Mouse (Mus musculus): Measurements from ENCODE around the gene Tbc1d5.
A peak's percentile ranks its signal among the peaks of the same experiment; 100 is the strongest.

The Tbc1d5 gene

GRCm38 (mm10) chr17:51179195-51179953 is at the start of gene Tbc1d5:
Gene Tbc1d5, minus strand, starts transcription at chr17:51179352.
- peak; percentile 87 to 91 for DNase-seq (ENCODE audit: low spot score in 2 of 2)

GRCm38 (mm10) chr17:51226056-51226455 is 46.9 kb upstream of the Tbc1d5 start:
- DNase-seq (ENCODE audit: low spot score in 2 of 2) = no peak

DNA sequence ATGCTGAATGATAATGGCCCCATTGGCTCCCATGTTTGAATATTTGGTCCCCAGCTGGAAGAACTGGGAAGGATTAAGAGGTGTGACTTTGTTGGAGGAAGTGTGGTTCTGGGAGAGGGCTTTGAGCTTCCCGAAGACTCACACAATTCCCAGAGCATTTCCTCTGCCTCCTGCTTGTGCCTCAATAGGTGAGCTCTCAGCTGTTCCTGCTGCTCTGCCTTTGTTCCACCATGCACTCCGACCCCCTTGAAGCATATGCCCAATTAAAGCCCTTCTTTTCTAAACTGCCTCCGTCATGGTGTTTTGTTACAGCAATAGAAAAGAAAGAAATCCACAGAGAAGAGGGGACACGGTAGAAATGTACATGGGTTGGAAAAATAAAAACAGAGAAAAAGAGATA is 44.0 kb upstream of the Tbc1d5 start:
- DNase-seq (ENCODE audit: low spot score in 2 of 2) = no peak

DNA sequence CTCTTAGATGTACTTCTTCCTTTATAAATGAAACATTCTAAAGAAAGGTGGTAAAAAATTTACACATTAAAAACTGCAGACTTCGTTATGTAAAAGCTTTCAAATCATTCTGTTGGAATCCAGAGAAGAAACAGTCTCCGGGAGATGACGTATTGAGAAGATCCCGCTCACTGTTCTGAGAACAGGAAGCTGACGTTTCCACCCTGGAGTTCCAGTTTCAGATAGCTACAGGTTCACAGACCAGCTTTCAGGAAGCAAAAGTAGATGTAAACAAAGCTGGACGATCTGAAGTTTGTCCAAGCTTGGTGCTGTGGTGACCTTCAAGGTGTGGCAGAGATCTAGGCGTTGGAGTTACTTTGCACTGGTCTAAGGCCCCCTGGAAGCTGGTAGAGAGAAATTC is 41.9 kb upstream of the Tbc1d5 start:
- no peak for DNase-seq (ENCODE audit: low spot score in 2 of 2)

- no peak for DNase-seq (ENCODE audit: low spot score in 2 of 2)
These were observed 40.7 kb upstream of the Tbc1d5 start for GRCm38 (mm10) chr17:51219897-51220296.

DNA sequence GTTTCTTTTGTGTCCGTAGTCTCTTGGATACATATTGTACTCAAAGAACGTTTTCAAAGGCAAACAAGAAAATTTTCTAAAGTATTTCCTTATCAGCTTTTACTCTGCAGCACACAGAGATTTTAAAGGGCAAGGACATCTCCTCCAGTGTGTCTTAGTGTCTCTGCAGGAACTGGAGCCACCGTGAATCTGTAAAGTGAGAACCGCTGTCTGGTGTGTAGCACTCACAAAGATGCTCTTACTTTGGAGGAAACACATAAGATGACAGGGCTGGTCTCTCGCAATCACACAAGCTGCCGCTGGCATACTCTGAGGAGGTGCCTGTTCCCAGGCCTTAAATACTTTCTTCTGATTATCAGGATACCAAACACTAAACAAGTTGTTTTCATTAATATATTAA is 37.3 kb upstream of the Tbc1d5 start:
- no peak for DNase-seq (ENCODE audit: low spot score in 2 of 2)

DNA sequence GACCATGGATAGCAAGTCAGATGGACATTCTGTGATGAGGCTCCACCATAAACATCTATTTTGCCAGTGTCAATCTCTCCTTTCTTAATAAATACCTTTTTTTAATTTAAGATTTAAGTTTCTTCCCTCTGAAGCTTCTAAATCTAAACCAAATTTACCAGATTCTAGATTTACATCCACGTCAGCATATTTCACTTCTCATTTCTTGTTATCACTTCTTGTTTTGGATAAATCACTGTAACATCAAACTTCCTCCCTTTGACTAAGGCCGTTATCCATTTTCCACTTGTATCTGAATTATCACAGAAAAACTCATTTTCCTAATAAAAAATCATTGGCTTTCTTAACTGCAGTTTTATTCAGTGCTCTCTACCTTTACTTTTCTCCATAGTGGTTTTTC is 30.4 kb upstream of the Tbc1d5 start:
- DNase-seq (ENCODE audit: low spot score in 2 of 2) = no peak

GRCm38 (mm10) chr17:51204643-51205042 is 25.5 kb upstream of the Tbc1d5 start:
- no peak for DNase-seq (ENCODE audit: low spot score in 2 of 2)

GRCm38 (mm10) chr17:51195561-51195960 is 16.4 kb upstream of the Tbc1d5 start:
- DNase-seq (ENCODE audit: low spot score in 2 of 2) = no peak

DNA sequence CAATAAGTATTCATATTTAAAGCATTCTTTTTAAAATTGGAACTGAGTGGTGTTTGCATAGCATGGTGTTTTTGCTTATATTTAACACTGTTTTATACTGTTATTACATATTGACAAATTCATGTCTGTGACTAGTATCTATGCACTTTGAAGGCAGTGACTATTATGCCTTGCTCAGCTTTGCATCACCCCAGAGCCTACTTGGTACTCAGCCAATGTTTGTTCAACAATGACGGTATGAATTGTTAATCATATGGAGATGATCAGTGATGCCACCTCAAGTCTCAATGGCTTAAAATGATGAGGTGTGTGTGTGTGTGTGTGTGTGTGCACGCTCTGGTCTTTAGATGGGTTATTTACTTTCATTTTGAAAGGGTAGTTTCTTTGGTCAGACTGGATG is 15.6 kb upstream of the Tbc1d5 start:
- no peak for DNase-seq (ENCODE audit: low spot score in 2 of 2)

DNA sequence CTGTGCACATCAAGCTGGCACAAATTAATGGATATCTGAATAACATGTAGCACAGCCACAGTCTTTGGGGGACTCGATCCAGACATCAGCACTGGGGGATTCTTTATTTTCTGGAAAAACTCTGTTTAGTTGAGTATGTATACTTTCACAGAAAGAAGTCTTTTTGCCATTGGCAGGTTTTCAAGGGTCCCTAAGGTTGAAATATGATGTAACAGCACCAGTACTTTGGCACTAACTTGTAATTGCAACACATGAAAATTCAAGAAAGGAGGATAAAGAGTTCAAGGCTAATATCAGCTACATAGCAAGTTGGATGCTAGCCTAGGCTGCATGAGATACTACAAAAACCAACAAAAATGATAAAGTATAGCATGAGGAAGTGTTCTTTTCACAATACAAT is 12.2 kb upstream of the Tbc1d5 start:
- no peak for DNase-seq (ENCODE audit: low spot score in 2 of 2)

DNA sequence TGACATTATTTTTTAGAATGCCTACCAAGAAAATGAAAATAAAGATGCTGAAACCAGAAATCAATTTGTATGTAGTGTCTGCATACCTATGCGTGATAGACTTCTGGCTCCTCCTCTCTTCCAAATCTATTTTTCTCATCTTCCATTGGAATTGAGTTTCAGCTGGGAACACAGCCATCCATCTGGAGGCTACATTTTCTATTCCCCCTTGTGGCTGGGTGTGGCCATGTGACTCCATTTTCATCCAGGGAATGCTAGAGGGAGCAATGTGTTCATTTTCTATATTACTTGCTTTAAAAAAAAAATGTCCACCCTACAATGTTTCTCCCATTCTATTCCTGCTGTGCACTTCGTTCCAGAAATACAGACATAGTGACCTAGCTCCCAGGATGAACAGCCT is 3.6 kb upstream of the Tbc1d5 start:
- no peak for DNase-seq (ENCODE audit: low spot score in 2 of 2)

DNA sequence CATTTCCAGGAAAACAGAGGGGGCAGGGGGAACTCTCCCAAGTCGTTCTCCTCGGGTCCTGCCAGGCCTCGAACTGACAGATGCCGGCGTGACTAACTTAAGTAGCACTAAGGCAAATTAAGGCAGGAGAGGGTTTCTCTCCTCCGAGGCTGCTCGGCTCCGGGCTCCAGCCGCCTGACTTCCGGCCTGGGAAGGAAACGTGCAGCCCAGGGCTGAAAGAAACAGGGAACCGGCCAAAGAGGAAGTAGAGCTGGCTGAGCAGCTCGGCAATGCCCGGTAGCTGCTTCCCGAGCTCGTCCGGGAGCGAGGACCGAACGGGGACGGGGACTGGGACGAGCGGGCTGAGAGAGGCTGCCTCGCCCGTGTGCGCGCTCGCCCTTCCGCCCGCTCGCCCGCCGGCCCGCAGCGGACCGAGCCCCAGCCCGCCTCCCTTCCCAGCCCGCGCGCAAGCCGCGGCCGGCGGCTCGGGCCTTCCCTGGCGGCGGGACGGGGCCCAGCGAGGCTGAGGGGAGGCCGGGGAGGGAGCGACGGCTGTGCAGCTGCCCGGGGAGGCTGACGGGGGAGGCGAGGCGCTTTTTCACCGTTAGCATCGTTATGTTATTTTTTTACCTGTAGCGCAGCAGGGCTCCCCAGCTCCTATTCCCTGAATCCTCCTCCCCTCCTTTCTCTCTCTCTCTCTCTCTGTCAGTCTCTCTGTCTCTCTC is 509 bp downstream of the Tbc1d5 start:
- peak; percentile 65 to 69 for DNase-seq (ENCODE audit: low spot score in 2 of 2)

DNA sequence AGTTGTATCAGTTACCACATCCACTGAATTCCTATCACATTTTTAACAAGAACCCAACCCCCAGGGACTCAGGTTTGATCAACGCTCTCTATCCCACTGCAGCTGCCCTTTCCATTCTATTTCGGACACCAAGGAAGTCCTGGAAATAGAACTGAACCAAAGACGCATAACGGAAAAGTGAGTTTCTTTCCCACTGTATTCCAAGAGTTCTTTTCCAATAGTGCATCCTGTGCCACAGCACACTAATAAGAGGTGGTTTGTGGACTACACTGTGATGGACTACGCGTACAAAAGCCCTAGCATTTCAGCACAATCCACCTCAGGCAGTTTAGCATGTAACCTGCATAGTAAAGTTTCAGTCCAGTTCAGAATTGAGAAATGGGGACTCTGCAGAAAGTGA is 1.2 kb downstream of the Tbc1d5 start:
- no peak for DNase-seq (ENCODE audit: low spot score in 2 of 2)

DNA sequence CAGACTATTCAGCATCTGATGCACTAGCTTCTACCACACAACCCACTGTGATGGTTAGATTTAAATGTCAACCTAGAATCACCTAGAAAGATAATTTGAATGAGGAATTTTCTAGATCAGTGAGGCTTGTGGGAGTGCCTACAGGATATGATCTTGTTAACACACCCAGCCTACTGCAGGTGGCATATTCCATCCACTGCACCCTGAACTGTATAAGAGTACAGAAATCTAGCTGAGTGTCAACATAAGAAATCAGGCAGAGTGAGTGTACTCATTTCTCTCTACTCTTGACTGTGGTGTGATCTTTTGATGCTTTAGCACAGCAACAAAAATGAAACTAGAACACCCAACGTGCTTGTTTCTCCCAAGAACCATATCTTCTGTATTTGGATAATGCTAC is 6.8 kb downstream of the Tbc1d5 start:
- no peak for DNase-seq (ENCODE audit: low spot score in 2 of 2)

- DNase-seq (ENCODE audit: low spot score in 2 of 2) = no peak
These were observed 7.6 kb downstream of the Tbc1d5 start for GRCm38 (mm10) chr17:51171504-51171903.

DNA sequence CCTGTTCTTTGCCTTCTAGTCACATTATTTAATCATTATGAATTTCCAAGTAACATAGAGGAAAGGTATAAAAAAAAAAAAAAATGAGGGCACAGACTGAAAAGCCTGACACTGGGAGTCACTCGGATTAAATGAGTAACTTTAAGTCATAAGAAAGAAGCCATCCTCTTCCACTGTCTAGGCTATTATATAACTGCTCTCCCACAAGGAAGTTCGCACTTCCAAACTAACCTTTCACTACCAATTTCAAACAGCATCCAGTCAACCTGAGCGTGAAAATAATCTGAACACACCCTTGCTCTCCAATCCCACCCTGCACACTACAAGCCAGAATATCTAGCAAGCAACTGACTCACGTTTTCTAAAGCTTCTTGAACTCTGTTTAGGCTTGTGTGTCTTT is 9.2 kb downstream of the Tbc1d5 start:
- no peak for DNase-seq (ENCODE audit: low spot score in 2 of 2)

GRCm38 (mm10) chr17:51162366-51162765 is 16.8 kb downstream of the Tbc1d5 start:
- no peak for DNase-seq (ENCODE audit: low spot score in 2 of 2)

- DNase-seq (ENCODE audit: low spot score in 2 of 2) = peak in 1 of 2 experiments; percentile 15
These were observed 19.9 kb downstream of the Tbc1d5 start for GRCm38 (mm10) chr17:51159261-51159660.

DNA sequence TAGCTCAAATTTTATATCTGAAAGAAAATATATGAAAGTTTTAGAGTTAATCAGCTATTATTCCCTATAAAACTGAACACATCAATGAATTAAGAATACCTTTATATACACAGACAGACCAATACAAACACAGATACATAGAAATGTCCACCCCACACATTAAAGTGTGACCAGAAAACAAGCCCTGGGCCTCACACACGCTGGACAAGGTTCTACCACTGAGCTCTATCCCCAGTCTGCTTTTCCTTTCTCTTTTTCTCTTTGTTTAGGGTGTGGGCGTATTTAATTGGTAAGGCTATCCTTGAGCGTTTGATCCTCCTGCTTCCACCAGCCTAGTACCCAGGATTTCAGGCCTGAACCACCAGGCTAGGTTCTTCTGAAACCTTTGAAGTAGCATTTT is 28.2 kb downstream of the Tbc1d5 start:
- DNase-seq (ENCODE audit: low spot score in 2 of 2) = no peak

DNA sequence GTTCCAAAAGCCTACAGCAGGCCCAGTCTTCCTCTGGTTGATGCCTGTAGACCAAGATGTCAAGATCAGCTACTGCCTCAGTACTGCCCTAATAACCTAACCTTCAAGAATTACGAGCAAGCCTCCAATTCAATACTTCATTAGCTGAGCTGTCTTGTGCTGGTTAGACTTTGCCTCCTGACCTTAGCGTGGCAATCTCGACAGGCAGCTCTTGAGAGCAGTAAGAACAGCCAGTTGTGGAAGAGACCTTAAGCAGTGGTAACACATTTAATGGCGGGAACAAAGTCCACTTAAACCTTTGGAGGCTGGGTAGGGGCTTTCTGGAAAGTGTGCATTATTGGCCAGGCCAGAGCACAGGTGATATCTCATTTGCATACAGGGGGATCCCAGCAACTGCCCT is 34.2 kb downstream of the Tbc1d5 start:
- no peak for DNase-seq (ENCODE audit: low spot score in 2 of 2)

DNA sequence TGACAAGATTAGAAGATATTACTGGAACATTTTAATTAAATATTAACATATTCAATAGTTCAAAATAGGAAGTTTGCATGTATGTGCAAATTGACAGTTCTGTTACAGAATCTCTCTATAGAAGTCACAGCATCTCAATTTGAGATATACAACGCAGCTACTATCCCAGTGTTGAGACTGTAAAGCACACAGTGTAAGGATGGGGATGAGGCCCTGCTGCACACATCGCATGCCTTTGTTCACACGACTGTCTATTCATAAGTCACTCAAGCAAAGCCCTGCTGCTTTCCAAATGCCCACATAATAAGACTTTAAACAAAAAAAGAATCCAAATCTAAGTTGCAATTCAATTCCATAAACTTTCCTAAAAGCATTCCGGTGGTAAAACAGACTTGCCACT is 37.1 kb downstream of the Tbc1d5 start:
- no peak for DNase-seq (ENCODE audit: low spot score in 2 of 2)

DNA sequence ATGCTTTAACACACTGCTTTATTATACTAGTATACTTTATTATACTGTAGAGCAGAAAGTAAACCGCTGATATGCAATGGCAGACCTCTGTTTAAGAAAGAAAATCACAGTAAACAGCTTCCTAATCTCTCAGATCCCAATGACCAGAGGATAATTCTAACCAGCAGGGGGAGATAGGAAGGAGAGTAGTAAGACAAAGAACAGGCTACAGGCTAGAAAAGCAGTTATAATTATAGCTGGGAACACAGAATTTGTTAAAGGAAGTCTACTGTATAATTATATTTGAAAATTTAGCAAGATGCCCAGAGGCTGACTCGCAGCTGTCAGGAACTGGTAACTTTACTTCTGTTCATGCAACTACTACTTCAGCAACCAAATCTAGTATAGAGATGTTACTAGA is 68.0 kb downstream of the Tbc1d5 start:
- no peak for DNase-seq (ENCODE audit: low spot score in 2 of 2)

GRCm38 (mm10) chr17:51104294-51104693 is 74.9 kb downstream of the Tbc1d5 start:
- no peak for DNase-seq (ENCODE audit: low spot score in 2 of 2)
